Mouse (Mus musculus) testis, postnatal 10 days (tissue): ENCODE data around the gene Spock1.

Experiments
- DNase-seq: peaks from one replicate; pipeline ENCODE4 v3.0.0; 2021; ENCODE audit warnings: low spot score

Spock1 gene

GRCm38 (mm10) chr13:57656606-57657005, 251.5 kb downstream of the Spock1 start:
- peak; percentile 65 for DNase-seq

GRCm38 (mm10) chr13:57654362-57654761, 253.8 kb downstream of the Spock1 start:
- DNase-seq = no peak

- DNase-seq = no peak
These were observed 256.9 kb downstream of the Spock1 start for GRCm38 (mm10) chr13:57651236-57651635.

- DNase-seq = no peak
These were observed 259.3 kb downstream of the Spock1 start for GRCm38 (mm10) chr13:57648784-57649183.

GRCm38 (mm10) chr13:57647456-57647855, 260.7 kb downstream of the Spock1 start:
- DNase-seq = no peak

- no peak for DNase-seq
These were observed 265.1 kb downstream of the Spock1 start for GRCm38 (mm10) chr13:57643036-57643435.

- DNase-seq = no peak
These were observed 266.5 kb downstream of the Spock1 start for GRCm38 (mm10) chr13:57641649-57642048.

- no peak for DNase-seq
These were observed 267.2 kb downstream of the Spock1 start for GRCm38 (mm10) chr13:57640968-57641367.

- no peak for DNase-seq
These were observed 269.3 kb downstream of the Spock1 start for GRCm38 (mm10) chr13:57638820-57639219.

- no peak for DNase-seq
These were observed 270.5 kb downstream of the Spock1 start for GRCm38 (mm10) chr13:57637606-57638132.

- DNase-seq = no peak
These were observed 271.0 kb downstream of the Spock1 start for GRCm38 (mm10) chr13:57637080-57637572.

- DNase-seq = no peak
These were observed 271.7 kb downstream of the Spock1 start for GRCm38 (mm10) chr13:57636196-57637015.

- DNase-seq = no peak
These were observed 277.6 kb downstream of the Spock1 start for GRCm38 (mm10) chr13:57630532-57630931.

GRCm38 (mm10) chr13:57628218-57628617, 279.9 kb downstream of the Spock1 start:
- DNase-seq = no peak

- no peak for DNase-seq
These were observed 281.7 kb downstream of the Spock1 start for GRCm38 (mm10) chr13:57626434-57626833.

GRCm38 (mm10) chr13:57623909-57624481, 284.1 kb downstream of the Spock1 start:
- DNase-seq = no peak

GRCm38 (mm10) chr13:57619079-57619768, 288.9 kb downstream of the Spock1 start:
- DNase-seq = no peak

- no peak for DNase-seq
These were observed 296.6 kb downstream of the Spock1 start for GRCm38 (mm10) chr13:57611326-57612171.

GRCm38 (mm10) chr13:57609946-57610345, 298.2 kb downstream of the Spock1 start:
- no peak for DNase-seq

- DNase-seq = no peak
These were observed 303.7 kb downstream of the Spock1 start for GRCm38 (mm10) chr13:57604437-57604836.

GRCm38 (mm10) chr13:57603226-57603625, 304.9 kb downstream of the Spock1 start:
- DNase-seq = no peak

GRCm38 (mm10) chr13:57595761-57596051, 312.4 kb downstream of the Spock1 start:
- no peak for DNase-seq
